Comparison of ENCODE assay signal across 7 mouse cellular contexts in the genomic region with DNA sequence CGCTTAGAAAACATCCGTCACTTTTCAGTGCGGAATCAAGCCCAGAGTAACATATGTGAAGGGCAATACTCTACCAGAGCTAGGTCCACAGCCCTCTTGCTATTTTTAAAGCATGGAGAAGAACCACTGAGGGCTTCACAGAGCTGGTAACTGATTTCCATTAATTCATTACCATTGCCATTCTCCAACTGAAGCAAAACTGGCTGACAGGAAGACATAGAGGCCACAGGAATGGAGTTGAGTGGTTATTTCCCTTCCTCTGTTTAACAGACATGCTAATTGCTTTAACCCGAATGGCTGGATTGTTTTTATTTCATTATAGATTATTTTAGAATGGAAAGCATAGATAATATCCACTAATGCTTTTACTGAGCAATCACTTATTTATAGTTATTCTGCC.
ATAC-seq lines count a peak whose summit lies in the region.
"Had no signal": no experiment of that assay in that cellular context is flagged by ENCODE, and none has a peak within 500 bp of the region (broad histone marks: within the 10 kb centered on the region; RNA-seq: fewer than 3 reads in every experiment).

No protein-coding gene starts in this region.

- H3K4me1 ChIP-seq in hindbrain, embryonic 12.5 days = no peaks in the 10 kb centered on the region

- no peak overlapping the region for H3K4me3 ChIP-seq in hindbrain, embryonic 12.5 days

- no peaks in the 10 kb centered on the region for H3K36me3 ChIP-seq in hindbrain, embryonic 12.5 days
- H3K36me3 ChIP-seq: G1E had no signal

- no peaks in the 10 kb centered on the region for H3K9me3 ChIP-seq in hindbrain, embryonic 12.5 days (replicated peaks)

- no peaks in the 10 kb centered on the region for H3K27me3 ChIP-seq in hindbrain, embryonic 12.5 days
- H3K27me3 ChIP-seq: CH12.LX, Patski had no signal

- 88% methylated on average over 4 of the region's 4 CpGs for WGBS in hindbrain, embryonic 12.5 days

- no peak overlapping the region for H3K4me2 ChIP-seq in hindbrain, embryonic 12.5 days (replicated peaks)

- no peak overlapping the region for H3K9ac ChIP-seq in hindbrain, embryonic 12.5 days

- peak; percentile 58 to 67; a peak in 3 of 4 replicates for ATAC-seq in hematopoietic stem cell, adult 5-6 weeks (replicated peaks in 1 of 2; ENCODE audit: insufficient read depth in 1 of 2, low FRiP score in 2 of 2, low TSS enrichment in 1 of 2, low read depth in 1 of 2, poor library complexity in 2 of 2, severe bottlenecking in 2 of 2)
- ATAC-seq in hindbrain, embryonic 12.5 days (ENCODE audit: low FRiP score) = no peak
- ATAC-seq: activated CD4-positive, CD25-positive, alpha-beta regulatory T cell, adult 4 months; CD4-positive, CD25-positive, alpha-beta regulatory T cell, adult 4 months; Patski had no signal

- no peak overlapping the region for H3K27ac ChIP-seq in hindbrain, embryonic 12.5 days
